Mouse (Mus musculus) MEL (cell line): Measurements from ENCODE around the gene Snrnp27. TPM values are rescaled to one million over a fixed set of nuclear protein-coding genes. Genes with fewer than 3 reads are reported as not detected.

Experiments used
- DNase-seq: peaks from one replicate; pipeline ENCODE4 v3.0.0; 2011; ENCODE audit warnings: low read depth, low spot score
- H3K27ac ChIP-seq: 2 replicates; pipeline ENCODE4 v1.5.1; 2012; ENCODE audit warnings: low read depth, mild to moderate bottlenecking, control low read depth, low read length, moderate library complexity; ENCODE audit not compliant: control insufficient read depth
- H3K27me3 ChIP-seq, 2 experiments: fragments of 150-350 bp in 1 of 2; sonication (generic) in 1 of 2; 2 replicates each; pipeline ENCODE4 v1.6.1; 2012; ENCODE audit warnings: low read length in 2 of 2, mild to moderate bottlenecking in 2 of 2, improper control_type of control experiment in 1 of 2, moderate library complexity in 1 of 2; ENCODE audit not compliant: insufficient read depth in 2 of 2, control insufficient read depth in 1 of 2
- H3K36me3 ChIP-seq, 2 experiments: 2 replicates each; pipeline ENCODE4 v1.6.1; 2012 to 2014; ENCODE audit warnings: low read length in 2 of 2, improper control_type of control experiment in 1 of 2, inconsistent platforms in 1 of 2, mild to moderate bottlenecking in 1 of 2; ENCODE audit not compliant: insufficient read depth in 2 of 2, control insufficient read depth in 1 of 2
- H3K4me1 ChIP-seq, 2 experiments: fragments of 150-350 bp in 1 of 2; sonication (generic) in 1 of 2; 2 replicates each; pipeline ENCODE4 v1.6.1; 2012; ENCODE audit warnings: low read length in 2 of 2, improper control_type of control experiment in 1 of 2, mild to moderate bottlenecking in 1 of 2; ENCODE audit not compliant: insufficient read depth in 2 of 2, control insufficient read depth in 1 of 2
- H3K4me3 ChIP-seq, 2 experiments: fragments of 150-350 bp in 1 of 2; sonication (generic) in 1 of 2; 2 replicates each; pipeline ENCODE4 v1.5.1; 2012; ENCODE audit warnings: low read depth in 2 of 2, low read length in 2 of 2, mild to moderate bottlenecking in 2 of 2, moderate library complexity in 2 of 2, control low read depth in 1 of 2, improper control_type of control experiment in 1 of 2; ENCODE audit not compliant: control insufficient read depth in 1 of 2, insufficient read depth in 1 of 2
- H3K79me2 ChIP-seq: 2 replicates; pipeline ENCODE4 v1.6.1; 2012; ENCODE audit warnings: mild to moderate bottlenecking, low read length, moderate library complexity; ENCODE audit not compliant: control insufficient read depth, poor library complexity, insufficient read depth
- H3K9ac ChIP-seq: 2 replicates; pipeline ENCODE4 v1.6.1; 2012; ENCODE audit warnings: low read depth, mild to moderate bottlenecking, control low read depth, low read length, moderate library complexity; ENCODE audit not compliant: control insufficient read depth, poor library complexity, severe bottlenecking
- H3K9me3 ChIP-seq: fragments of 150-350 bp; sonication (generic); replicated peaks from 2 replicates; pipeline ENCODE4 v1.6.1; 2012; ENCODE audit warnings: mild to moderate bottlenecking, low read length, improper control_type of control experiment, moderate library complexity; ENCODE audit not compliant: insufficient read depth
- CHD1 ChIP-seq: IDR thresholded peaks from 2 replicates; pipeline ENCODE4 v1.6.1; 2012; ENCODE audit warnings: low read depth, mild to moderate bottlenecking, inconsistent platforms, low read length, improper control_type of control experiment
- CHD2 ChIP-seq: IDR thresholded peaks from 2 replicates; pipeline ENCODE4 v1.6.1; 2011; ENCODE audit warnings: low read length, improper control_type of control experiment
- CTCF ChIP-seq, 3 experiments: IDR thresholded peaks in 2 of 3; conservative IDR thresholded peaks in 1 of 3; 2 replicates each; pipeline ENCODE4 v1.5.1; 2011 to 2012; ENCODE audit warnings: low read length in 3 of 3, low read depth in 2 of 3, mild to moderate bottlenecking in 2 of 3, improper control_type of control experiment in 1 of 3, inconsistent platforms in 1 of 3, mixed read lengths in 1 of 3, moderate library complexity in 1 of 3; ENCODE audit not compliant: control insufficient read depth in 1 of 3, insufficient read depth in 1 of 3, poor library complexity in 1 of 3, severe bottlenecking in 1 of 3
- E2F4 ChIP-seq: IDR thresholded peaks from 2 replicates; pipeline ENCODE4 v1.6.1; 2011; ENCODE audit warnings: low read depth, low read length, improper control_type of control experiment, borderline replicate concordance
- ELF1 ChIP-seq: IDR thresholded peaks from 2 replicates; pipeline ENCODE4 v1.6.1; 2014; ENCODE audit warnings: low read depth, mild to moderate bottlenecking, inconsistent platforms, low read length, improper control_type of control experiment, moderate library complexity
- EP300 ChIP-seq, 2 experiments: IDR thresholded peaks; 2 replicates each; pipeline ENCODE4 v1.6.1; 2011; ENCODE audit warnings: improper control_type of control experiment in 2 of 2, low read length in 2 of 2, low read depth in 1 of 2, mild to moderate bottlenecking in 1 of 2
- ETS1 ChIP-seq: IDR thresholded peaks from 2 replicates; pipeline ENCODE4 v1.6.1; 2012; ENCODE audit warnings: low read depth, mild to moderate bottlenecking, inconsistent platforms, low read length, improper control_type of control experiment, moderate library complexity
- GABPA ChIP-seq: IDR thresholded peaks from 2 replicates; pipeline ENCODE4 v1.6.1; 2012; ENCODE audit warnings: low read depth, mild to moderate bottlenecking, inconsistent platforms, low read length, improper control_type of control experiment, moderate library complexity
- GATA1 ChIP-seq: IDR thresholded peaks from 2 replicates; pipeline ENCODE4 v1.6.1; 2011; ENCODE audit warnings: low read depth, low read length, improper control_type of control experiment
- HCFC1 ChIP-seq: IDR thresholded peaks from 2 replicates; pipeline ENCODE4 v1.6.1; 2012; ENCODE audit warnings: low read depth, mild to moderate bottlenecking, inconsistent platforms, low read length, improper control_type of control experiment, moderate library complexity
- JUND ChIP-seq: IDR thresholded peaks from 2 replicates; pipeline ENCODE4 v1.6.1; 2011; ENCODE audit warnings: low read depth, mild to moderate bottlenecking, improper control_type of control experiment, low read length
- KAT2A ChIP-seq: conservative IDR thresholded peaks from 2 replicates; pipeline ENCODE4 v1.6.1; 2012; ENCODE audit warnings: low read depth, low read length, improper control_type of control experiment, inconsistent platforms
- MAFK ChIP-seq: IDR thresholded peaks from 2 replicates; pipeline ENCODE4 v1.6.1; 2011; ENCODE audit warnings: low read depth, mild to moderate bottlenecking, low read length, improper control_type of control experiment, borderline replicate concordance
- MAZ ChIP-seq: IDR thresholded peaks from 2 replicates; pipeline ENCODE4 v1.6.1; 2012; ENCODE audit warnings: low read depth, mild to moderate bottlenecking, inconsistent platforms, low read length, improper control_type of control experiment
- MXI1 ChIP-seq: IDR thresholded peaks from 2 replicates; pipeline ENCODE4 v1.6.1; 2011; ENCODE audit warnings: mild to moderate bottlenecking, low read depth, low read length, improper control_type of control experiment
- MYB ChIP-seq: IDR thresholded peaks from 2 replicates; pipeline ENCODE4 v1.6.1; 2011; ENCODE audit warnings: mild to moderate bottlenecking, low read depth, low read length, improper control_type of control experiment
- MYC ChIP-seq: IDR thresholded peaks from 2 replicates; pipeline ENCODE4 v1.6.1; 2011; ENCODE audit warnings: low read depth, mild to moderate bottlenecking, low read length, improper control_type of control experiment, moderate library complexity
- NELFE ChIP-seq: IDR thresholded peaks from 2 replicates; pipeline ENCODE4 v1.6.1; 2011; ENCODE audit warnings: low read depth, low read length, improper control_type of control experiment
- NRF1 ChIP-seq: IDR thresholded peaks from 2 replicates; pipeline ENCODE4 v1.6.1; 2014; ENCODE audit warnings: low read depth, mild to moderate bottlenecking, inconsistent platforms, low read length, improper control_type of control experiment, moderate library complexity; ENCODE audit not compliant: poor library complexity, insufficient read depth, severe bottlenecking
- POLR2A ChIP-seq, 2 experiments: IDR thresholded peaks; 2 replicates each; pipeline ENCODE4 v1.6.1; 2011 to 2012; ENCODE audit warnings: low read length in 2 of 2, mild to moderate bottlenecking in 2 of 2, control low read depth in 1 of 2, improper control_type of control experiment in 1 of 2, low read depth in 1 of 2, moderate library complexity in 1 of 2; ENCODE audit not compliant: control insufficient read depth in 1 of 2, insufficient read depth in 1 of 2, poor library complexity in 1 of 2
- POLR2AphosphoS2 ChIP-seq: IDR thresholded peaks from 2 replicates; pipeline ENCODE4 v1.6.1; 2011; ENCODE audit warnings: low read length, improper control_type of control experiment
- POLR2AphosphoS5 ChIP-seq: IDR thresholded peaks from 2 replicates; pipeline ENCODE4 v1.6.1; 2012; ENCODE audit warnings: low read depth, borderline replicate concordance, mild to moderate bottlenecking, inconsistent platforms, low read length, moderate library complexity, mixed read lengths
- RAD21 ChIP-seq: IDR thresholded peaks from 2 replicates; pipeline ENCODE4 v1.6.1; 2011; ENCODE audit warnings: mild to moderate bottlenecking, low read depth, low read length, improper control_type of control experiment
- SIN3A ChIP-seq: IDR thresholded peaks from 2 replicates; pipeline ENCODE4 v1.6.1; 2012; ENCODE audit warnings: low read length, improper control_type of control experiment, inconsistent platforms
- SMC3 ChIP-seq: IDR thresholded peaks from 2 replicates; pipeline ENCODE4 v1.6.1; 2011; ENCODE audit warnings: low read depth, low read length, improper control_type of control experiment
- TAL1 ChIP-seq: IDR thresholded peaks from 2 replicates; pipeline ENCODE4 v1.6.1; 2012; ENCODE audit warnings: mild to moderate bottlenecking, inconsistent platforms, low read length, moderate library complexity, mixed read lengths
- TBP ChIP-seq: IDR thresholded peaks from 2 replicates; pipeline ENCODE4 v1.8.0; 2011; ENCODE audit warnings: low read depth, low read length, improper control_type of control experiment
- TCF12 ChIP-seq: IDR thresholded peaks from 2 replicates; pipeline ENCODE4 v1.6.1; 2014; ENCODE audit warnings: low read depth, mild to moderate bottlenecking, inconsistent platforms, low read length, improper control_type of control experiment, moderate library complexity
- USF1 ChIP-seq: IDR thresholded peaks from 2 replicates; pipeline ENCODE4 v1.6.1; 2014; ENCODE audit warnings: low read depth, mild to moderate bottlenecking, inconsistent platforms, low read length, improper control_type of control experiment, moderate library complexity
- USF2 ChIP-seq, 2 experiments: IDR thresholded peaks; 2 replicates each; pipeline ENCODE4 v1.6.1; 2011 to 2012; ENCODE audit warnings: improper control_type of control experiment in 2 of 2, low read length in 2 of 2, borderline replicate concordance in 1 of 2, inconsistent platforms in 1 of 2, low read depth in 1 of 2, mild to moderate bottlenecking in 1 of 2; ENCODE audit not compliant: insufficient read depth in 1 of 2
- ZC3H11A ChIP-seq: IDR thresholded peaks from 2 replicates; pipeline ENCODE4 v1.6.1; 2012; ENCODE audit warnings: low read depth, mild to moderate bottlenecking, inconsistent platforms, low read length, improper control_type of control experiment
- ZKSCAN1 ChIP-seq: IDR thresholded peaks from 2 replicates; pipeline ENCODE4 v1.6.1; 2012; ENCODE audit warnings: low read depth, mild to moderate bottlenecking, inconsistent platforms, low read length, improper control_type of control experiment, moderate library complexity
- ZMIZ1 ChIP-seq: IDR thresholded peaks from 2 replicates; pipeline ENCODE4 v1.6.1; 2012; ENCODE audit warnings: low read depth, mild to moderate bottlenecking, inconsistent platforms, low read length, improper control_type of control experiment, moderate library complexity
- ZNF384 ChIP-seq: IDR thresholded peaks from 2 replicates; pipeline ENCODE4 v1.6.1; 2012; ENCODE audit warnings: low read depth, mild to moderate bottlenecking, inconsistent platforms, low read length, improper control_type of control experiment
- polyA plus RNA-seq, 2 experiments: library from polyadenylated mRNA; stranded (reverse) in 1 of 2; unstranded in 1 of 2; fragments of >175 nt in 1 of 2; fragments of >200 nt in 1 of 2; gene quantifications; 2 replicates each; pipeline versions ENCODE4 v1.2.1 to v1.2.4; 2012; ENCODE audit warnings: low replicate concordance in 2 of 2, low read depth in 1 of 2; ENCODE audit not compliant: insufficient read length in 2 of 2, insufficient read depth in 1 of 2, missing spikeins in 1 of 2
- total RNA-seq: library from RNA; depleted of rRNA; stranded (reverse); fragments of 300-350 nt; gene quantifications from 2 replicates; pipeline ENCODE4 v1.2.3, GENCODE M21; 2012

Snrnp27 gene
- total and polyA plus RNA-seq, 3 experiments: 79.3 to 225 (median 106) TPM

DNA sequence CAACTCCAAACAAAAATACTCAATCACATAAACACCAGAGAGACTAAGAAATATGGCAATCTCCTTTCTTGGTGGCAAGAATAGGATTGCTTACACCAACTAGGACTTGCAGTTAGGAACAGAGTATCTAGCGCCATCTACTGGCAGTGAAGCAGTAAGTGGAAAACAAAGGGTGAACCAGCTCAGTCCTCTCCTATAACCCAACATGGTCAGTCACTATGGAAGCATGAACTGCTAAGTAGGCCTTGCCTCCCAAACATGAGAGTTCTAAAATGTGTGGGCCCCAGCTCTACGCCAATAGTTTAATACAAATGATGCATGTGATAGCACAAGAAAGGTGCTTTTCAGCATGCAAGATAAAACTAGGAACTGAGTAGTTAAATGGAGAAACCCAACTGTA is 13.4 kb downstream of the Snrnp27 start (continued):
- TF ChIP-seq USF2 (IDR thresholded peaks at IDR 0.05; ENCODE audit: borderline replicate concordance in 1 of 2, insufficient read depth in 1 of 2, low read depth in 1 of 2, low read length in 2 of 2) (no peak), TCF12 (no peak), CTCF (IDR thresholded peaks at IDR 0.05 in 2 of 3, conservative IDR thresholded peaks at IDR 0.05 in 1 of 3; ENCODE audit: control insufficient read depth in 1 of 3, insufficient read depth in 1 of 3, low read depth in 2 of 3, low read length in 3 of 3, poor library complexity in 1 of 3, severe bottlenecking in 1 of 3) (peak in 2 of 3 experiments; percentile 60 to 97), ZC3H11A (peak; percentile 93), CHD1 (no peak)

DNA sequence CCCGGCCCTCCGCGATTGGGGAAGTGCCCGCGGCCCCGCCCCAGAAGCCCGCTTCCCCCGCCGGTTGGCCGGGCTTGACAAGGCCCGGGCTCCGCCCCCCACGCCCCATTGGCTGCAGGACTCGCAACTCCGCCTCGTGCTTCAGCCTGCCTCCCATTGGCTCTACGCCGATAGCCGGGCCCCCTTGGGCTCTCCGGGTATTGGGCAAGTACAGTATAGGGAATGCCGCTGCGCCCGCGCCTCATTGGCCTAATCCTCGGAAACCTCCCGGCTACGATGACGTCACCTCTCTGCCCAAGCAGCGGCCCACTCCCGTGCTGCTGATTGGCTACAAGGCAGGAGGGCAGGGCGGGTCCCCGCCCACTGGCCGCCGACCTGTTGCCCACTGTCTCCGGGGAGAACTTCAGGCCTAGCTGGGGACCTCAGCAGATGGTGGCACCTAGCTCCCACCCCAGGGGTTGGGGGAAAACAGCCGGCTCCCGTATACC is 15.0 kb downstream of the Snrnp27 start:
- Histone ChIP-seq H3K9me3 (no peaks in the 10 kb centered on the region), H3K4me3 (peak overlapping the region; percentile 63 to 67), H3K9ac (peak overlapping the region; percentile 73), H3K27ac (no peak overlapping the region), H3K79me2 (peaks cover 3% of the 10 kb centered on the region), H3K27me3 (no peaks in the 10 kb centered on the region), H3K4me1 (peaks cover 12 to 22% of the 10 kb centered on the region in 2 experiments), H3K36me3 (peaks cover 0 to 19% of the 10 kb centered on the region in 2 experiments; a peak in 2 of 4 replicates)
- peak; percentile 100 for DNase-seq
- TF ChIP-seq SIN3A: peak; percentile 71
- TF ChIP-seq GABPA: no peak
- peak; percentile 67; the same call in 1 of the 2 replicates for TF ChIP-seq POLR2AphosphoS2
- TF ChIP-seq MYC: no peak
- peak; percentile 44; the same call in 1 of the 2 replicates for TF ChIP-seq USF1
- peak; percentile 40; the same call in 1 of the 2 replicates for TF ChIP-seq NRF1
- peak; percentile 32; the same call in 1 of the 2 replicates for TF ChIP-seq ETS1
- no peak for TF ChIP-seq ZNF384
- TF ChIP-seq MXI1: peak; percentile 24; the same call in 1 of the 2 replicates
- no peak for TF ChIP-seq E2F4
- no peak for TF ChIP-seq EP300 (IDR thresholded peaks at IDR 0.05; ENCODE audit: low read depth in 1 of 2, low read length in 2 of 2)
- TF ChIP-seq ZKSCAN1: no peak
- 0 out of 2 replicates have a peak, but pooled peaks have one; percentile 28 for TF ChIP-seq MAZ
- no peak for TF ChIP-seq TAL1
- no peak for TF ChIP-seq MAFK
- no peak for TF ChIP-seq GATA1
- TF ChIP-seq JUND: peak; percentile 57; the same call in 1 of the 2 replicates
- TF ChIP-seq NELFE: no peak
- no peak for TF ChIP-seq KAT2A
- no peak for TF ChIP-seq ZC3H11A
- no peak for TF ChIP-seq RAD21
- peak in 1 of 2 experiments; percentile 38; a peak in 1 of 4 replicates for TF ChIP-seq POLR2A (IDR thresholded peaks at IDR 0.05; ENCODE audit: control insufficient read depth in 1 of 2, insufficient read depth in 1 of 2, low read depth in 1 of 2, low read length in 2 of 2, poor library complexity in 1 of 2)
- TF ChIP-seq POLR2AphosphoS5: no peak
- TF ChIP-seq HCFC1: peak; percentile 51; the same call in 1 of the 2 replicates
- TF ChIP-seq USF2 (IDR thresholded peaks at IDR 0.05; ENCODE audit: borderline replicate concordance in 1 of 2, insufficient read depth in 1 of 2, low read depth in 1 of 2, low read length in 2 of 2): no peak
- TF ChIP-seq CHD2: peak; percentile 72
- no peak for TF ChIP-seq ZMIZ1
- no peak for TF ChIP-seq MYB
- TF ChIP-seq TBP: no peak
- 0 out of 2 replicates have a peak, but pooled peaks have one; percentile 32 for TF ChIP-seq TCF12
- no peak for TF ChIP-seq CTCF (IDR thresholded peaks at IDR 0.05 in 2 of 3, conservative IDR thresholded peaks at IDR 0.05 in 1 of 3; ENCODE audit: control insufficient read depth in 1 of 3, insufficient read depth in 1 of 3, low read depth in 2 of 3, low read length in 3 of 3, poor library complexity in 1 of 3, severe bottlenecking in 1 of 3)
- peak; percentile 53 for TF ChIP-seq ELF1
- no peak for TF ChIP-seq SMC3
